Mouse (Mus musculus): ENCODE data around the gene Misp. TPM values are rescaled to one million over a fixed set of nuclear protein-coding genes. Genes with fewer than 3 reads are reported as not detected.

Gene Misp
- total RNA-seq, 2 experiments from 2014 or later = 0.33 to 0.78 TPM

DNA sequence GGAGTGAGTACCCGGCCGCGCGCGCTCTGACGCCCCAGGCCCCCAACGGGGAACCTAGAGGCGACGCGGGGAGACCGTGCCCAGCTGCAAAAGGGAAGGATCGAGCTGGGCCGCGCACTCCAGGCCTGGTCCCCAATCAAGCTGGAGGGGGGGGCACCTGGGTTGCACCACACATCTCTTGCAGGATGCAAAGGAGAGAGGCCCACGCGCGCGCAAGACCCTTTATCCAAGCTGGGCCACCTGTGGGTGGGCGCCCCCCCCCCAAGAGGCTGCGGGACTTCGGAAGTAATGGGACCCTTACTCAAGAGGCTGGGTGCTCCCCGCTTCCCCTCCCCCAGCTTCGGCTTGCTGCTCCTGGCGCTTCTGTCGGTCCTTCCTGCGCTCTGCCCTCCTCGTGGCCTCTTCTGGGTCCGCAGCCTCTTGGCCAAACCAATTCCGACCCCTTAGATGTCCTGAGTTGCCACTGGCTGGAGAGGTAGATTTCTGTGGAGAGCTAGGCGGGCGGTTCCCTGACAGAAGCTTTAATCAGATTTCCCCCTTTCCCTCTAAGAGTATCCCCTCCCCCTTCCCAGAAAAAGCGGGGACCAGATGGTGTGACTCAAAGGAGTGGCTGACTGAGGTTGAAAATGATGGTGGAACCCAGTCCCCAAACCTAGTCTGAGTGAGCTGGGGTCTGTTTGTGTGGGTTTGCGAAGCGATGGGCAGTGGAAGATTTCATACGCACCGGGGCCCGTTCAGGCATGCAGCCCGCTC is 26.9 kb upstream of the Misp start:
- peak; percentile 41 to 60 for DNase-seq (ENCODE audit: low spot score in 2 of 2)

DNA sequence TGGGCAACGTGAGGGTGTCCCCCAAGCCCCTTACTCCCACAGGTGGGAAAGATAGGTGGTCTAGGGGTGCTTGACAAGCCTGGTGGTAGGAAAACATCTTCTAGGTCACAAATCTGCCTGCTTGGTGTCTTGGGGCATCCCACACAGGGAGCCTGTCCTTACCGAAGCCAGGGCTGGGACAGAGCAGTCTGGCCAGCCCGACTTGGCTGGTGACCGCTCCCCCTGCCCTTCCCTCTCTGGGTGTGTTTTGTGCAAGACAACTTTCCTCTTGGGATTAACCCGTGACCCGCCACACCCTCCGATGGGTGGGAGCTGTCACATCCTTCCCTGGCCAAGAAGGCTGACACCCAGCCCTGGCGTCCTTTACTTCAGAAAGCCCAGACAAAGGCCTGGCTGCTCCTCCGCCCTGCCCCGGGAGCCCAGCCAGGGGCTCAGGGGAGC is 26.3 kb upstream of the Misp start:
- peak; percentile 41 to 52 for DNase-seq (ENCODE audit: low spot score in 2 of 2)

DNA sequence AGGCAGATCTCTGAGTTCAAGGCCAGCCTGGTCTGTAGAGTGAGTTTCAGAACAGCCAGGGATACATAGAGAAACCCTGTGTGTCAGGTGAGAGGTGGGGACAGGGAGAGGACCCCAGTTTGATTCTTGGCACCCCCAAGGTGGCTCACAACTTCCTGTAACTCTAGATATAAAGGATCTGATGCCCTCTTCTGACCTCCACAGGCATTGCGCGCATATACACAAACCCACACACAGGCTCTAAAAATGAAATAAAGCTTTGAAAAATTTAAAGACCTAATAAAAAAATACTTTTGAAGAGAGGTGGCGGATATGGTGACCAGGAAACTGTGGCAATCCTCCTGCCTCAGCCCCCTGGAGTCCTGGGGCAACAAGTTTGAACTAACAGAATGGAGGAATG is 24.9 kb upstream of the Misp start:
- no peak for DNase-seq (ENCODE audit: low spot score in 2 of 2)

- no peak for DNase-seq (ENCODE audit: low spot score in 2 of 2)
These were observed 23.5 kb upstream of the Misp start for GRCm38 (mm10) chr10:79797326-79797725.

- DNase-seq (ENCODE audit: low spot score in 2 of 2) = no peak
These were observed 22.4 kb upstream of the Misp start for GRCm38 (mm10) chr10:79798289-79798928.

DNA sequence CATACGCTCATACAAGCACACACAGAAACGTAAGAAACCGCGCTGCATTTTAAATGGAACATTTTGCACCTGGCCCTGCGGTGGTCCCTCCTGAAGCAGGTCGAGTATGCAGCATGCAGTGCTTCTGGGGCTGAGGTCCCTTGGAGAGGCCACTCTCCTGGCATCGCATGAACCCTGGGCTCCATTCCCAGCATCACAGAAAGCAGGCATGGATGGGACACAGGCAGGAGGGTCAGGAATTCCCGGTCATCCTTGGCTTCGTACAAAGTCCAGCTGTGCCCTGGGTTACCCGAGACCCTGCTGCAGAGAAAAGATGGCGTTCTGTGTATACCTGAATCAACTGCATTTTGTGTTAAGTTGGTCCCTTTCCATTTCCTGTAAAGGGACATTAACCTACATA is 20.3 kb upstream of the Misp start:
- no peak for DNase-seq (ENCODE audit: low spot score in 2 of 2)

DNA sequence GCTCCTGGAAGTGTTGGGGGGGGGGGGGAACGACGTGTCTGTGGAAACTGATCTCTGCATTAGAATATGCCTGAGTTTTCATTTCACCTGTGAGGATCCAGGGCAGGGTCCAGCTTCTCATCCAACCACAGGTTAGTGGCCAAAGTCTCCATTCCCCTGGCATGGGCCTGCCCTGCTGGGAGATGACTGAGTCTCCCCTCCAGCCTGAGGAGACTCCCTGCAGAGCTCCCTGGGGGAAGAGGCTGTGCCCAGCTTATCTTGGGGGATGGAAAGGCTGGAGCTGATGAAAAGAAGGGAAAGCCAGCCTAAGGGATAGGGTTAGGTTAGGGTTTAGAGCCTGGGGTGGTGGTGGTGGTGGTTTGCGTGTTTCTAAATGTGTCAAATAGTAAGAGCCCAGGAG is 19.0 kb upstream of the Misp start:
- no peak for DNase-seq (ENCODE audit: low spot score in 2 of 2)

DNA sequence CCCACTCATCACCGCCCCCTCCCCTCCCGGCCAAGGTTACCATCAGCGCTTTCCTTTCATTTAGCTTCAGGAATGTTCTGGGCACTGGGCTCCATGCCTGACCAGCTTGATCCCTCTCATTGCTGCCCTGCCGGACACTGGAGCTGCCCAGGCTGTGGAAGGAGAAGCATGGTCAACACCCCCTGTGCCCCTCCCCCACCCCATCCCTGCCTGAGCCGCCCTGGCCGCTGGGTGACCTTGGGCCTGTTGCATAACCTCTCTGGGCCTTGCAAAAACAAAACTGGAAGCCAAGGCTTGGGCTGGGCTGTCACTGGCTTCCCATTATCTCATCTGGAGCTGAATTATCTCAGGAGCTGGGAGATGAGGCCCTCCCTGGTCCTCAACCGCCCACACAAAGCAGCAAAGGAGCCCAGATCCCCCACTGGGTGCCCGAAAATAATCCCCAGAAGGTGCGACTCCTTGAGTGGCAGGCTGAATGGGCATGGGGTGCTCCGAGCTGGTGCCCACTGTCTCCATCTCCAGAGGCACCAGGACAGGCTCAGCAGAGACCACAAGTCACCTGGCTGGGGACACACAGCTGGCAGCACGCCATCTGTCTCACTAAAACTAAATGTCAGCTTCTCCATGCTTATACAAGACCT is 18.3 kb upstream of the Misp start:
- no peak for DNase-seq (ENCODE audit: low spot score in 2 of 2)

- DNase-seq (ENCODE audit: low spot score in 2 of 2) = peak; percentile 89 to 94
These were observed 17.0 kb upstream of the Misp start for GRCm38 (mm10) chr10:79803716-79804323.

GRCm38 (mm10) chr10:79805636-79806035 is 15.2 kb upstream of the Misp start:
- DNase-seq (ENCODE audit: low spot score in 2 of 2) = no peak

DNA sequence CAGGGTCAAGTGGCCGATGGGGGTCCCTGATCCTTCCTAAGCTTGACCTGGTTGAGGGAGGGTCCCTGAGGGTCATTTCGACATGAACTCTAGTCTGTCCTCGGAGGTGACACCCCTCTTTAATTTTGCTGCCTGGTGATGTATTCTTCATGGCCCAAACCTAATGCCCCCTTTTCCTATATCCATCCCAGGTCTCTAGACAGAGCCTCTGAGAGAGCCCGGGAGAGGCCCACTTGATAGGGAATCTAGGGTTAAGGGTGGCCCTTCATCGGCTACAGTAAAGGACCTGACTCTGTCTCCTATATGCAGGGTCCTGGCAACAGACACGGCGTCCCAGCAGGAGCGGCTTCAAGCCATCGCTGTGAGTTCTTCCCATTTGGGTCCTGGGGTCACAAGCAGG is 14.5 kb upstream of the Misp start:
- no peak for DNase-seq (ENCODE audit: low spot score in 2 of 2)

DNA sequence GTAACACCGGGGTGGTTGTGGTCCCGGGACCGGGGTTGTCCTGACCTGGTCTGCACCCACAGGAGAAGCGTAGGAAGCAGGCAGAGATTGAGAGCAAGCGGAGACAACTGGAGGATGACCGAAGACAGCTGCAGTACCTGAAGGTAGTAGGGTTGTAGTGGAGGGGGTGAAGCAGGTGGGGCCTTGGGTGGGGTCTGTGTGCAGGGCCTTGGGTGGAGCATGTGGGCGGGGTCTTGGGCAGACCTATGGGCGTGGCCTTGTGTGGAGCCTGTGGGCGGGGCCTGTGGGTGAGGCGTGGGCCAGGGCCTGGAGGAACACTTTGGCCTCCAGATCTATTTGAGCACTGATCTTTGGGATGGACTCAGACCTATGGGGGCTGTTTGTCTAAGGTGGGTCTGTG is 13.8 kb upstream of the Misp start:
- no peak for DNase-seq (ENCODE audit: low spot score in 2 of 2)

- DNase-seq (ENCODE audit: low spot score in 2 of 2) = no peak
These were observed 13.0 kb upstream of the Misp start for GRCm38 (mm10) chr10:79807826-79808225.

- no peak for DNase-seq (ENCODE audit: low spot score in 2 of 2)
These were observed 12.1 kb upstream of the Misp start for GRCm38 (mm10) chr10:79808728-79809127.

DNA sequence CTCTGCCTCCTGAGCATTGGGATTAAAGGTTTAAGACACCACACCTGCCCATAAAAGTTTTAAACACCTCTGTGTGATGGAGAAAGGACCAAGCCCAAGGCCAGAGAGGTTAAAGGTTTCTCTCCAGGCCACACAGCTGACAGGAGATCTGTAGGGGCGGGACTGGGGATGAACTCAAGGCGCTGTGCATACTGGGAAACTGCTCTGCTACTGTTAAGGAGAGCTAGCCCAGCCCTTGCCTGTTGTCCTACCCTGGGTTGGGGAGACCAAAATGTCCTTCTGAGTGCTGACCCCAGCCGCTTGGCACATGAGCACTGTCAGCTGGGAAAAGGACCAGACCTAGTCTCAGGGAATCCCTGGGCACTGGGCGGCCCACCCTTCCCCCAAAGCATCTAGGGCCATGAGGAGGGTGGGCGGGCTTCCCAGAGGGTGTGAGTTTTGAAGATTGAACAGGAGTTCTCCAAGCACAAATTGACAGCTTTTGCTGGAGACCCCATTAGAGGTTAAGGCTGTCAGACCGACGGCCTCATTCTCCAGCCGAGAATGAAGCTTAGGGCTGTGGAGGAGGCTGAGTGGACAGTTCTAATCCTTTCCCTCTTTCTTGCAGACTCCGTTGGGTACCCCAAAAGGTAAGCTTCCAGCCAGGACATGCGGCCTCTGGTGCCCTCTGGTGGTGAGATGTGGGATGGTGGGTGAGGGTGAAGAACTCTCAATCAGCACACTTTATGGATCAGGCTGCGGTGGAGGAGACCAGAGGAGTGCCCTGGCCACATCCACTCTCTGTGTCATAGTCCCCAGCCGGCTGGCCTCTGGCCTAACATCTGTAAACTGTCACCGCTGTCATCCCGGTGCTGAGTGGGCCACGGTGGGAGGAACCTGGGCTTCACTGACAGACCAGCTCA is 8.8 kb upstream of the Misp start:
- DNase-seq (ENCODE audit: low spot score in 2 of 2) = peak; percentile 94

GRCm38 (mm10) chr10:79814271-79814842 is 6.4 kb upstream of the Misp start:
- no peak for DNase-seq (ENCODE audit: low spot score in 2 of 2)

DNA sequence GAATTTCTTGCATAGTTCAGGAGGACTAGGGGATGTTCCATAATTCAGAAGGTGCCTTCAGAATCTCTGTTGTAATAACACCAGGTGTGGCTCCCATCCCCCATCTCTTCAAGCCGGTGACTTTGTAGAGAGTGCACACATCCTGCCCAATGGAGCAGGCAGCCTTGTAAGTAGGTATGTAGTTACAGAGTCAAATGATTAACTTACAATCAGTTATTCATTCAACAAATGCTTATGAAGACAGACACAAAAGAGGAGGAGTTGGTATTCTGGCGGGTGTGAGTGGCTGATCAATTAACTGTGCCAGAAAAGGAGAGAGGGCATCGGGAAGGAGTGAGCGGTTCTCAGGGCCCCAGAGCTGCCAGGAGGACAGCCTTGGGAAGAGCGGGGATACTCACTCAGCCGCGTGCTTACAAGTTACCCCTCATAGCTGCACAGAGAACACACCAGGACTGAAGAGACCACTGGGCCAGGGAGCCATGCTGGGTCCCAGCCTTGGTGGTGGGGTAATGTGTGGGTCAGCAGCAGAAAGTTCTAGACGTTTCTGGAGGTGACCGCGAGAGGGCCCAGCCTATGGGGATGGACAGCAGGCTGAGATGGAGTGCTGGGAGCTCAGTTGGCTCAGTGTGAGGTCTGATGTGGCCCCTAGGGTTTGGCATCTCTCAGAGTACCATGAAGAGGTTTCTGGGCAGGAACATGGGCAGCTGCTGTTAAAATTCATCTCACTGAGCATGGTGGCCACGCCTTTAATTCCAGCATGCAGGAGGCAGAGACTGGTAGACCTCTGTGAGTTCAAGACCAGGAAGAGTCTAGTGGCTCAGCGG is 4.9 kb upstream of the Misp start:
- no peak for DNase-seq (ENCODE audit: low spot score in 2 of 2)

DNA sequence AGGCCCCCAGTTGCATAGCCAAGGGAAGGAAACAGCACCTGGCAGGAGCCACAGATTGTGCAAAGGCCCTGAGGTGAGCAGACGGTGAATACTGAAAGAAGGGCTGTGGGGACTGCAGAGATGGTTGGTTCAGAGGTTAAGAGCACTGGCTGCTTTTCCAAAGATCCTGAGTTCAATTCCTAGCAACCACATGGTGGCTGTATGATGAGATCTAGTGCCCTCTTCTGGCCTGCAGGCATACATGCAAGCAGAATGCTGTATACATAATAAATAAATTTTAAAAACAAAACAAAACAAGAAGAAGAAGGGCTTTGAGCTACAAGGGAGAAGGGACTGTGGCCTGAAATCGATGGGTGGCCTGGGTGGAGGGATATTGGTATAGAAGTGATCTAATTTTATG is 3.7 kb upstream of the Misp start:
- no peak for DNase-seq (ENCODE audit: low spot score in 2 of 2)

GRCm38 (mm10) chr10:79818225-79818624 is 2.6 kb upstream of the Misp start:
- DNase-seq (ENCODE audit: low spot score in 2 of 2) = no peak

DNA sequence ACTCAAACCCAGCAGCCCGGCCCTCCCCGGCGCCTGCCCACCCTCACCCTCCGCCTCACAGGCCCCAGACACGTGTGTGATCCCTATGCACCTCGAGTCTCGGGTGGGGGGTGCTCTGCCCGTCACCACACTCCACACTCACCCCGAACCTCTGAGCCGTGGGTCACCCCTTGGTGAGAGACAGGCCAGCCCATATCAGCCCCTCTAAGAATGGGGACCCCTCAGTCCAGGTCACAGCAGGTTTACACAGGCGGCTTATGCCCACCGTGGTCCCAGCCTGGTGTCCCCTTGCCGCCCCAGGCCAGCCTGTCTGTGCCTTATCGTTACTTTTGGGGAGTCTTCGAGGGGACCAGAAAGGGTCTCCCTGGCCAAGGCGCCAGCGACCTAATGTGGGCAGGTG is 1.2 kb upstream of the Misp start:
- DNase-seq (ENCODE audit: low spot score in 2 of 2) = no peak

All from layer of hippocampus, postnatal 10 days (tissue).